Mouse (Mus musculus) stomach, embryonic 14.5 days (tissue): ENCODE results near the gene Lrrc72. TPM values are rescaled to one million over a fixed set of nuclear protein-coding genes. Genes with fewer than 3 reads are reported as not detected.

ENCODE experiments used
- ATAC-seq: fragments of 200-750 bp; cut with Nextera tagmentation; 2 replicates; pipeline ENCODE4 v1.8.0; 2017; ENCODE audit warnings: low read depth, moderate TSS enrichment; ENCODE audit not compliant: insufficient number of reproducible peaks, insufficient read depth, low FRiP score
- H3K27ac ChIP-seq: fragments of 300-500 bp; sonication (generic); 2 replicates; pipeline ENCODE4 v1.5.1; 2014; ENCODE audit warnings: mild to moderate bottlenecking, low read length, moderate library complexity, mixed read lengths
- H3K27me3 ChIP-seq: fragments of 300-500 bp; sonication (generic); 2 replicates; pipeline ENCODE4 v1.6.1; 2014; ENCODE audit warnings: low read length, control low read depth, mixed read lengths; ENCODE audit not compliant: control insufficient read depth, insufficient read depth
- H3K36me3 ChIP-seq: fragments of 300-500 bp; sonication (generic); 2 replicates; pipeline ENCODE4 v1.6.1; 2014; ENCODE audit warnings: mild to moderate bottlenecking, control low read depth, low read length, moderate library complexity, mixed read lengths; ENCODE audit not compliant: control insufficient read depth, insufficient read depth
- H3K4me1 ChIP-seq: fragments of 300-500 bp; sonication (generic); 2 replicates; pipeline ENCODE4 v1.6.1; 2014; ENCODE audit warnings: low read length, control low read depth, mixed read lengths; ENCODE audit not compliant: control insufficient read depth, insufficient read depth
- H3K4me2 ChIP-seq: fragments of 300-500 bp; sonication (generic); replicated peaks from 2 replicates; pipeline ENCODE4 v1.6.1; 2014; ENCODE audit warnings: low read depth, low read length, control low read depth
- H3K4me3 ChIP-seq: fragments of 300-500 bp; sonication (generic); 2 replicates; pipeline ENCODE4 v1.5.1; 2014; ENCODE audit warnings: low read depth, low read length, control low read depth
- H3K9ac ChIP-seq: fragments of 300-500 bp; sonication (generic); replicated peaks from 2 replicates; pipeline ENCODE4 v1.6.1; 2014; ENCODE audit warnings: low read depth, mild to moderate bottlenecking, control low read depth, low read length, moderate library complexity, mixed read lengths
- H3K9me3 ChIP-seq: fragments of 300-500 bp; sonication (generic); 2 replicates; pipeline ENCODE4 v1.6.1; 2016; ENCODE audit warnings: low read depth, low read length, control low read depth; ENCODE audit not compliant: control insufficient read depth
- WGBS: fragments of 180-500 bp; shearing (Covaris S2); extraction: QIAGEN DNeasy Blood & Tissue Kit; methylation state at CpG from one replicate; pipeline ENCODE4 v1.1.7; 2014; 5-methylcytosine and 5-hydroxymethylcytosine counted together
- polyA plus RNA-seq: library from polyadenylated mRNA; unstranded; fragments of >200 nt; fragmentation: Nextera tagmentation; extraction: Ambion mirVana; gene quantifications from 2 replicates; pipeline ENCODE4 v1.2.1, GENCODE M21; 2014

Lrrc72 gene
- polyA plus RNA-seq, 1 experiment from 2014 or later = not detected

DNA sequence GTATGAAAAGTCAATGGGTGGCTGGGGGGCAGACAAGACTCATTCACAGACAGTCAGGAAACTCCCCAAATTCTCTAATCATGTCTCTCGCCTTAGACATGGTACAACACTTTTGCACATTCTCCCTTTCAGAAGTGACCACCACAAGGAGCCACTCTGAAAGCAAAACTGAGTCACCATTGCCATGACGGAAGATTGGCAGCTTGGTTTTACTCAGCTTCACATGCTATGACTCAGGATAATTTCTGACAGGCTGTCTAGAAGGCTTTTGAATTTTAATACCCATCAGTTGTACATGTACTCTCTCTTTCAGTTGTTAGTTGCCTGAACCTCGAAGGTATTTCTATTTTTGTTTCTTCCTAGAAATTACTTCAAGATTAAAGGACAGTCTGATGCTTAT lies 12.0 kb downstream of the Lrrc72 start:
- H3K4me3 ChIP-seq = no peak overlapping the region
- WGBS = 87% methylated on average over 3 of the region's 3 CpGs
- H3K36me3 ChIP-seq = no peaks in the 10 kb centered on the region
- no peaks in the 10 kb centered on the region for H3K27me3 ChIP-seq
- no peak overlapping the region for H3K27ac ChIP-seq
- H3K4me2 ChIP-seq = no peak overlapping the region
- ATAC-seq = no peak
- no peak overlapping the region for H3K9ac ChIP-seq
- no peaks in the 10 kb centered on the region for H3K4me1 ChIP-seq
- H3K9me3 ChIP-seq = no peaks in the 10 kb centered on the region

DNA sequence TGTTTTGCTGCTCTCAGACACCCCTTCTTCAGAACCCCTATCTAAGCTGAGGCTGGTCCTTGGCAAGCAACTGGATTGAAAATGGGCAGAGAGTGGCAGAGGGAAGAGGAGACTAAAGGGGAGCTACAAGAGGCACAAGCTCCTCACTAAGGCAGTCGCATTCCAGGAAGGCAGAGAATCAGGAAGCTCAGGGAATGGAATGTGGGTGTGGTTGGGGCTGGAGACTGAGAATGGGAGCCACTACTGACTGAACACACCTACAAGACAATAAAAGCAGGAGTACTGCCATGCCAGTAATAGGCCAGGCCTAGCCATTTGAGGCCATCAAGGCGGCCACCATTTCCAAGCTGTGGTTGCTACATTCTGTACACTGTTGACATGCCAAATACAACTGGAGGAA lies 21.8 kb downstream of the Lrrc72 start:
- Histone ChIP-seq H3K4me2 (no peak overlapping the region), H3K4me1 (no peaks in the 10 kb centered on the region), H3K27me3 (no peaks in the 10 kb centered on the region), H3K27ac (no peak overlapping the region), H3K4me3 (no peak overlapping the region), H3K9me3 (no peaks in the 10 kb centered on the region), H3K36me3 (no peaks in the 10 kb centered on the region), H3K9ac (no peak overlapping the region)
- 75% methylated on average over 2 of the region's 2 CpGs for WGBS
- ATAC-seq = no peak

DNA sequence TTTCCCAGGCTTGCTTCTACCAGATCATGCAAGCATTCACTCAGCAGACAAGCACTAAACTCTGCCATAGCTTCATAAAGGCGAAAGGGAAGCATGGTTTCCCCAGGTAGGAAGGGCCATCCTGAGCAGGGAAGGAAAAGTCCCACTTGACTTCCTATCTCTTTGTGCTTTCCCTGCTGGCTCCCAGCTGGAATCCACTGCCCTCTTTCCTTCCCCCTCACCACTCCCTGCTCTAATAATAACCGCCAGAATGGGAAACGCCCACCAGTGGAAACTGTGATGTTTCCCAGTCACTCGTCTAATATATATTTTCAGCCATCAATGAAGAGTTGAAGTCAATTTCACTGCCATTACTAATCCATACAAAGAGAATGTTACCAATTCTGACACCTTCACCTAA lies 28.8 kb downstream of the Lrrc72 start:
- H3K4me2 ChIP-seq = no peak overlapping the region
- no peaks in the 10 kb centered on the region for H3K36me3 ChIP-seq
- H3K4me3 ChIP-seq = no peak overlapping the region
- H3K4me1 ChIP-seq = no peaks in the 10 kb centered on the region
- no peak overlapping the region for H3K9ac ChIP-seq
- H3K27ac ChIP-seq = no peak overlapping the region
- H3K9me3 ChIP-seq = no peaks in the 10 kb centered on the region
- H3K27me3 ChIP-seq = no peaks in the 10 kb centered on the region
- ATAC-seq = no peak
- 55% methylated on average over 4 of the region's 4 CpGs for WGBS

DNA sequence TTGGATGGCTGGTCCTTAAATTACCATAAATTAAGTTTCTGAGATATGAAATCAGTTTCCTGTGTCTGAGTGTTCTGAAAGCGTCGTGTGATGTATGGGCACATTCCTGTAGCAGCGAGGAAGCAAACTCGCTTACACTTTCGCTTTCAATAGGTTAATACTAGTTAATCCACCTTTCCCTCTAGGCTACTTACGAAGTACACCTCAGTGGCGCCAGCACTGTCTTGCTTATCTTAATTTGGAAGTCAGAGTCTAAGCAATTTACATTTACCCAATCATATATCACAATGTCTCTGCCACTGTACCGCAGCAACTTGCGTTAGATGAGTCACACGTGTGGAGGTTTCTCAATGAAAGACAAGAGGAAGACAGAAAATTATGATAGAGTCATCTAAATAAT lies 36.3 kb downstream of the Lrrc72 start:
- Histone ChIP-seq H3K9ac (no peak overlapping the region), H3K9me3 (no peaks in the 10 kb centered on the region), H3K4me3 (0 out of 2 replicates have a peak overlapping the region, but pooled peaks have one; percentile 2)

DNA sequence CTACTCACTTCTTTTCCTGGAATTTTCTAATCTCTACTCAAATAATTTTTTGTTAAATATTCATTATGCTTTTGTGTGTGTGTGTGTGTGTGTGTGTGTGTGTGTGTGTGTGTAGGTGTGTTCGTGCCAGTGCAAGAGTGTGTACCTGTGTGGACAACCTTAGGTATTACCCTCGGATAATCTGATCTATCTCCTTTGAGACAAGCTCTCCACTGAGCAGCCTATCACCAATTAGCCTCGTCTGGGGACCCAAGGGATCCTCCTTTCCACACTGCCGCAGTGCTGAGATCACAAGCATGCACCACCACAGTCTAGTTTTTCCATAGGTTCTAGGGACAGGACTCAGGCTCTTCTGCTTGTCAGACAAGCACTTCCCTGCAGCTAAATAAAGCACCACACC lies 37.0 kb downstream of the Lrrc72 start:
- Histone ChIP-seq H3K4me3 (no peak overlapping the region), H3K4me1 (peaks cover 11% of the 10 kb centered on the region), H3K27me3 (no peaks in the 10 kb centered on the region), H3K4me2 (0 out of 2 replicates have a peak overlapping the region, but pooled peaks have one; percentile 25), H3K9me3 (no peaks in the 10 kb centered on the region), H3K36me3 (no peaks in the 10 kb centered on the region), H3K27ac (no peak overlapping the region), H3K9ac (no peak overlapping the region)
- ATAC-seq = peak; percentile 29; the same call in 1 of the 2 replicates
- 58% methylated on average over 4 of the region's 4 CpGs for WGBS

More for the DNA sequence above, 36.3 kb downstream of the Lrrc72 start:
- Histone ChIP-seq H3K36me3 (no peaks in the 10 kb centered on the region), H3K27ac (no peak overlapping the region), H3K27me3 (no peaks in the 10 kb centered on the region), H3K4me1 (peaks cover 11% of the 10 kb centered on the region), H3K4me2 (peak overlapping the region; percentile 25; the same call in 1 of the 2 replicates)
- 27% methylated on average over 10 of the region's 10 CpGs for WGBS
- peak; percentile 16; the same call in 1 of the 2 replicates for ATAC-seq

DNA sequence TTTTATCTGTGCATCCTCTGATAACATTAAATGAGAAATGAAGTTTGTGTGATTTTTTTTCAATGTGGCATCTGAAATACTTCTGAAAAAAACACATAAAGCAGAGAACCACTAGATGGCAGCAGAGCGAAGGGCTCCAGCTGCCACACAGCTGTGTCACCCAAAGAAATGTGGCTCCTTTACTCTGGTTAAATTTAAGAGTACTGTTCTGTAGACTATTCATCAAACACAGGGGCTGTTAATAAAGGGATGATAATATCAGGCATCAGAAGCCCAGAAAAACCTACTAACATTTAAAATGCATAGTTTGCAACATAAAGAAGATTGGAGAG lies 38.1 kb downstream of the Lrrc72 start:
- 0% methylated on average over 1 of the region's 1 CpGs for WGBS
- ATAC-seq = no peak
- H3K4me2 ChIP-seq = no peak overlapping the region

DNA sequence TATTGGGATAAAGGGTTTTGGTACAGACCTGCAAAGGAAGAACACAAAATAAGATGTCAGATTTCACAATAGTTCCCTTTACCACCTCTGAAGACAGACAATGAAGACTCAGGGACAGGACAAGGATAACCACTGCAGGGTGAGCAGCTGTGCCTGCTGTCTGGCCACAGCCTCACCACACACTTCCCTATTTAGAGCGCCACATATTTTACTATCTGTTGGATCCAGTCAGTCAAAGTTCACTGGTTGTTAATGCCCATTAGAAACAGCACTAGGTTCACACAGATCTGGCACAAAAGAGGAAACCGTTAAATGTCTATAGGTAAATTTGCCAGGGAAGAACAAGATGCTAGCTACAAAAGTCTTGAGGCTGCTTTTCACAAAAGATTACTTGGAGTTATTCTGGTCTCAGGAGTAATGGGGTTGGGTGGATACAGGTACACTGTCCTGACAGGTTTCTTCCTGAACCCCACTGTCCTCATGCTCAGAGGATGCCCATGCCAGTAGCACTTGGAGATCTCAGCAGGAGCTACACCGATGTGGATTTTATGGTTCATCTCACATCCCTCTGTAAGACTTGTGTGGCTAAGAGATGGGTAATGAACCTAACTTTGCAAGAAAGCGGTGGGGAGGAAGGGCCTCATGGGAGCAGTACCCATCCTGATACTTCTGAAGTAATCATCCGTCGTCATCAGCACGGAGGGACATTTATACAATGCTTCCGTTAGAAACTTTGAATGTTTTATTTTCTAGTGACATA lies 38.6 kb downstream of the Lrrc72 start:
- no peaks in the 10 kb centered on the region for H3K9me3 ChIP-seq
- H3K4me2 ChIP-seq = no peak overlapping the region
- H3K4me1 ChIP-seq = peaks cover 11% of the 10 kb centered on the region
- no peak overlapping the region for H3K27ac ChIP-seq
- H3K36me3 ChIP-seq = no peaks in the 10 kb centered on the region
- no peak overlapping the region for H3K9ac ChIP-seq
- 58% methylated on average over 8 of the region's 8 CpGs for WGBS
- H3K27me3 ChIP-seq = no peaks in the 10 kb centered on the region
- no peak for ATAC-seq
- no peak overlapping the region for H3K4me3 ChIP-seq

More for the DNA sequence above, 38.1 kb downstream of the Lrrc72 start:
- no peaks in the 10 kb centered on the region for H3K27me3 ChIP-seq
- no peaks in the 10 kb centered on the region for H3K36me3 ChIP-seq
- H3K9ac ChIP-seq = no peak overlapping the region
- no peaks in the 10 kb centered on the region for H3K9me3 ChIP-seq
- H3K4me1 ChIP-seq = peaks cover 11% of the 10 kb centered on the region
- H3K4me3 ChIP-seq = no peak overlapping the region
- no peak overlapping the region for H3K27ac ChIP-seq

DNA sequence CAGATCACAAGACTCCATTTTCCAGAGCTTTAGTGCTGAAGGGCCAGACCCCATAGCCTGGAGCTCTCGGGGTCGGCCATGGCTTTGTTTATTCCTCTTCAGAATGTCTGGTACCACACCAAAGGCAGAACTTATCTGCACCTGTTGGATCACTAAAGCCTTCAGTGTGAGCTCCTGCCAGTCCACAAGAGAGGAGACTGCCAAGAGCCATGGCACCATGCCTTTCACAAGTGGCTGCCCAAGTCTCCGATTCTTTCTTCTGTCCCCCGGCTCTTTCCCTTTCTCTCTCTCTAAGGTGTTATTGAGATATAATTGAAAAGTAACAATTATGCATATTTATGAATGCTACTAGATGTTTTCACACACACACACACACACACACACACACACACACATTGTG lies 43.1 kb downstream of the Lrrc72 start:
- Histone ChIP-seq H3K4me2 (no peak overlapping the region), H3K36me3 (no peaks in the 10 kb centered on the region), H3K9me3 (no peaks in the 10 kb centered on the region), H3K4me3 (no peak overlapping the region), H3K9ac (no peak overlapping the region), H3K27ac (no peak overlapping the region), H3K27me3 (no peaks in the 10 kb centered on the region), H3K4me1 (no peaks in the 10 kb centered on the region)
- ATAC-seq = no peak
- WGBS = 69% methylated on average over 4 of the region's 4 CpGs

DNA sequence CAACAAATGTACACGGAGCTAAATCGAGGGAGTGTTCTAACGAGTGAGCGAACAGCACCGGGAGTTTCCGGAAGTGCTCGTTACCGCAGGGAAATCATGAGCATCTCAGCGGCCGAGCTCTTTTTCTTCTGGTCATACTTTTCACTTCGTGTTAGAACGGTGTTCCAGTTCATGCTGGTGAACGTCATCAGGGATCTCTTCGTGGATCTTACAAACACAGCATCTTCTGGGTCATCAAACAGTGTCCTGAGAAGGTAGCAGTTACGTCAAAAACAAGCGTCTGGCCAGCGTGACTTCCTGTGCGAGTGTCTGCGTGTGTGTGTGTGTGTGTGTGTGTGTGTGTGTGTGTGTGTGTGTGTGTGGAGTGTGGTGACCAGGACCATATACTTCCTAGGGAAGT lies 44.7 kb downstream of the Lrrc72 start:
- WGBS = 78% methylated on average over 19 of the region's 19 CpGs
- ATAC-seq = no peak
- Histone ChIP-seq H3K9me3 (no peaks in the 10 kb centered on the region), H3K27ac (no peak overlapping the region), H3K4me2 (no peak overlapping the region), H3K36me3 (no peaks in the 10 kb centered on the region), H3K27me3 (no peaks in the 10 kb centered on the region), H3K9ac (no peak overlapping the region), H3K4me3 (no peak overlapping the region), H3K4me1 (no peaks in the 10 kb centered on the region)
